Mouse (Mus musculus) lung, postnatal 4 days (tissue): Measurements from ENCODE around the gene Grb7.

ENCODE experiments used
- DNase-seq, 2 experiments: peaks; one replicate each; pipeline ENCODE4 v3.0.0; 2021

The Grb7 gene

GRCm38 (mm10) chr11:98446213-98446561 is at the start of gene Grb7:
TSS of gene Grb7 (plus strand) at chr11:98446394.
- DNase-seq = no peak

- DNase-seq = peak in 1 of 2 experiments; percentile 19
These were observed 48.2 kb upstream of the Grb7 start for GRCm38 (mm10) chr11:98397946-98398345.

- DNase-seq = peak; percentile 89 to 94
These were observed 46.0 kb upstream of the Grb7 start, which contains the start of gene Pgap3 for GRCm38 (mm10) chr11:98400161-98400726. TSS of gene Pgap3 (minus strand) at chr11:98400490.

GRCm38 (mm10) chr11:98400816-98401215 is 45.4 kb upstream of the Grb7 start:
- DNase-seq = peak in 1 of 2 experiments; percentile 28

GRCm38 (mm10) chr11:98406621-98407020 is 39.6 kb upstream of the Grb7 start:
- no peak for DNase-seq

GRCm38 (mm10) chr11:98408872-98409271 is 37.3 kb upstream of the Grb7 start:
- DNase-seq = no peak

GRCm38 (mm10) chr11:98409341-98409822 is 36.8 kb upstream of the Grb7 start:
- DNase-seq = peak; percentile 56 to 75

- peak; percentile 85 to 91 for DNase-seq
These were observed 33.9 kb upstream of the Grb7 start, which contains the start of gene Erbb2 for GRCm38 (mm10) chr11:98412273-98412796. TSS of gene Erbb2 (plus strand) at chr11:98412470.

- DNase-seq = peak; percentile 50 to 68
These were observed 33.3 kb upstream of the Grb7 start for GRCm38 (mm10) chr11:98412797-98413301.

- DNase-seq = peak in 1 of 2 experiments; percentile 24
These were observed 32.5 kb upstream of the Grb7 start for GRCm38 (mm10) chr11:98413731-98414130.

GRCm38 (mm10) chr11:98414162-98414561 is 32.0 kb upstream of the Grb7 start:
- peak in 1 of 2 experiments; percentile 14 for DNase-seq

- DNase-seq = no peak
These were observed 29.1 kb upstream of the Grb7 start for GRCm38 (mm10) chr11:98417074-98417473.

- no peak for DNase-seq
These were observed 27.9 kb upstream of the Grb7 start for GRCm38 (mm10) chr11:98418273-98418672.

GRCm38 (mm10) chr11:98418939-98419547 is 27.2 kb upstream of the Grb7 start:
- DNase-seq = peak; percentile 43 to 73

GRCm38 (mm10) chr11:98426592-98426991 is 19.6 kb upstream of the Grb7 start:
- DNase-seq = no peak

GRCm38 (mm10) chr11:98428436-98428835 is 17.8 kb upstream of the Grb7 start:
- no peak for DNase-seq

- no peak for DNase-seq
These were observed 14.3 kb upstream of the Grb7 start for GRCm38 (mm10) chr11:98431743-98432502.

GRCm38 (mm10) chr11:98435723-98436122 is 10.5 kb upstream of the Grb7 start:
- peak in 1 of 2 experiments; percentile 22 for DNase-seq

- peak in 1 of 2 experiments; percentile 20 for DNase-seq
These were observed 8.8 kb upstream of the Grb7 start for GRCm38 (mm10) chr11:98437441-98437840.

- DNase-seq = peak; percentile 96 to 98
These were observed 7.6 kb upstream of the Grb7 start, which contains the start of gene Mien1 for GRCm38 (mm10) chr11:98438331-98439158. TSS of gene Mien1 (minus strand) at chr11:98438991.

GRCm38 (mm10) chr11:98443688-98444087 is 2.5 kb upstream of the Grb7 start:
- no peak for DNase-seq

GRCm38 (mm10) chr11:98445238-98445637 is 956 bp upstream of the Grb7 start:
- DNase-seq = peak; percentile 27 to 64
